Mouse (Mus musculus) fat pad, adult 2 months (tissue): ENCODE data around the gene Mcat.
A peak's percentile ranks its signal among the peaks of the same experiment; 100 is the strongest.

Experiments
- DNase-seq: peaks from one replicate; pipeline ENCODE4 v3.0.0-alpha.2; 2011; ENCODE audit warnings: low read depth, low spot score; ENCODE audit errors: extremely low read depth

Mcat gene

GRCm38 (mm10) chr15:83563327-83563856, at the start of gene Mcat, which contains the start of gene Tspo:
Gene Mcat, minus strand, starts transcription at chr15:83563787.
Gene Tspo, plus strand, starts transcription at chr15:83563592.
- no peak for DNase-seq

GRCm38 (mm10) chr15:83607115-83607802, 43.7 kb upstream of the Mcat start:
- no peak for DNase-seq

GRCm38 (mm10) chr15:83606700-83607099, 43.1 kb upstream of the Mcat start:
- DNase-seq, result no peak

DNA sequence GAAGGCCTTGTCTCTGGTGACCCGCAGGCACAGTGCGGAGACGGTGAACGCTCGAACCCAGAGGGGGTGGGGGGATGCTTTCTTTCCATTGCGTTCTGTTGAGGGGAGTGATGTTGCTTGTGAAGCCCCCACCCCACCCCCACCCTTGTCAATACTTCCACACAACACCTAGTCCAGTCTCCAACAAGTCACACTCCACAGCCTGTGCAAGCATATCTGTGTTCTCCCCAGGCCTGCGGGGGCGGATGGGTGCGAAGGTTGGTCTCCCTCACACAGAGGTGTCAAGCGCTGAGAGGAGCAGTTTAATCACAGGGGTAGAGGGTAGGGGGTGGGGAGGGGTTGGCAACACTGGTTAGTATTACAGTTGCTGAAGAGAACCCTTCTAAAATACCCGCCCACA, 42.6 kb upstream of the Mcat start:
- DNase-seq, result no peak

DNA sequence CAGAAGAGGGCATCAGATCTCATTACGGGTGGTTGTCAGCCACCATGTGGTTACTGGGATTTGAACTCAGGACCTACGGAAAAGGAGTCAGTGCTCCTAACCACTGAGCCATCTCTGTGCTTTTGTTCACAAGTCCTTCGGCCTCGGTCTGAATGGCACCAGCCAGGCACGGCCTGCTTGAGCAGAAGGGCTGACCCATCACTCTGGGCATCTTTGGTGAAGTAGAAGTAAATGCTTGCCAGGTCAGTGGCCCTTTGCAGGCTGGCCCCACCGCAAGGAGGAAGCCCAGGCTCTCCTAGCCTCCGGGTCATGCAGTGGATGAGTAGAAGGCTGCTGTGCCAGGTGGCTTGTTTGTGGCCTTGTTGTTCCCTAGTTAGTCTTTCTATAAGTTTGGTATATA, 39.8 kb upstream of the Mcat start:
- no peak for DNase-seq

GRCm38 (mm10) chr15:83603046-83603396, 39.4 kb upstream of the Mcat start:
- DNase-seq, result no peak

- DNase-seq, result no peak
Measured at GRCm38 (mm10) chr15:83602372-83603045, 38.9 kb upstream of the Mcat start.

DNA sequence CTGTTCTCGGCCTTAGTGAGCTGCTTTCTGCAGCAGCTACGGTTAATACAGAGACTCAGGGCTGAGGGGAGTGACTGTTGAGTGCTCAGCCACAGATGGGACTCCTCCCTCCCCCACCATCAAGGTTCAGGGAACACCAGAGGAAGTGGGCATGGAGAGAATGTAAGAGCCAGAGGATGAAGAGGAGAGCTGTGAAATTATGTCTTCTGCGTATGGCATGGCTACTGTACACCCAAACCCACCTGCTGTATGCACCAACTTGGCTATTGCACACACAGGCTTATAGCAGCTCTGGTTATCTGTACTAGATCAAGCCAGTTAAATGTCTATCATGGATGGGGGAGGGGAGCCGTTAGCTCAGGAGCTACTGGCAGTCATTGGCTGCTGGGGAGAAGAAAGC, 37.6 kb upstream of the Mcat start:
- DNase-seq, result no peak

DNA sequence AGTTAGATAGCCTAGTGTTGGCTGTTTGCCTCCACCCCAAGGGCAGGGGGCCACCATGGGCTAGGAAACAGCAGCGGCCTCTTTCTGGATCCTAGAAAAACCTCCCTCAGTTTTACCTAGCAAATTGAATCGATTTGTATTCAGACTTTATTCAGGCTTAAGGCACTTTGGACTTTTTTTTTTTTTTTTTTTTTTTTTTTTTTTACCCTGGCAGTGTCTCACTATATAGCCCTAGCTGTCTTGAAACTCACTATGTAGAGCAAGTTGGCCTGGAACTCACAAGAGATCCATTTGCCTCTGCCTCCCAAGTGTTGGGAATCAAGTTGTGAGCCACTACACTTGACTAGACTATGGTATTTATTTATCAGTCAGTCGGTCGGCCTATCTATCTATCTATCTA, 33.2 kb upstream of the Mcat start:
- no peak for DNase-seq

DNA sequence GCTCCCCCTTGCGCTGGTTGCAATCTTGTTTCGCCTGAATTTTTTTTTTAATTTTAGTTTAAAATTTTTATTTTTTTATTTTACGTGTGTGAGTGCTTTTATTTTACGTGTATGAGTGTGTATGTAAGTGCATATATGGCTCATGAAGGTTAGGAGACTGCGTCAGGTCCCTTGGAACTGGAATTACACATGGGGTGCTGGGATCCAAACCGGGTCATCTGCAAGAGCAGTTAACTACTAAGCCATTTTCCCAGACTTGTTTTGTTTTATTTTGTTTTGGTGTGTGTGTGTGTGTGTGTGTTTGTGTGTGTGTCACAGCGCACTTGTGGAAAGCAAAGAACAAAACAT, 31.8 kb upstream of the Mcat start:
- no peak for DNase-seq

DNA sequence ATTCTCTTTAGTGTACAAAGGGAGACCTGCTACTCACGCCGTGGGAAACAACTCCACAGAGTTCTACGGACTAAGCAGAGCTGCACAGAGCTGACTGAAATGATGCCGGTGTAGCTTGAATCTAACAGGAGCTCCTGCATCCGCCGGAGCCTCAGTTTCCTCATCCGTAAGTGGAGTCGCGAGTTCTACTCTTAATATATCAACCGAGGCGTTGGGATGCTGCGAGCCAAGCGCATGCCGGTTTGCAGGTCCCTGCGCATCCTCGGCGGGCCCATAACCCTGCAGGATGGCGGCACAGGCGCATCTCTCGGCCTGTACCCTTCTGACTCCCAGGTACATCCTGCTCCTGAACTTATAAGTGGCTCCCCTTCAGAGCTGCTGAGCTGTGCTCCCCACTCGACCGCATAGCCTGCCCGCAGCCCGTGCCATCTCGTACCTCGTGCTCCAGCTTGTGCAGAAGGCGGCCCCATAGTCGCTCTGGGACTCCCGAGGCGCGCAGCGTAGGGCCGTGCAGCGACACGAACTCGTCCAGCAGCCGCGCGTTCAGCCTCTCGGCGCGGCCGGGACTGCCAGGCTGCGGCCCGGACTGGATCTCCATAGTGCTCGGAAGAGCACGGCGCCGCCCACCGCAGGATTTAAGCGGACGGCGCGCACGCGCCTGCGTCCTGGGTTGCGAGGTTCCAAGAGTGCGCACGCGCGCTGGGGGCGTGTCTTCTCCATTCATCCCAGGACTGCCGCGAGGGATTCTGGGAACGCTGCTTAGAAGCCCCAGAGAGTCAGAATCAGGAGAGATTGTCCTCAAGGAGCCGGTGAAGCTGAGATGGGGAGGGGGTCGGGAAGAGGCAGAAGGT, 31.2 kb upstream of the Mcat start, which contains the start of gene Ttll12:
TSS of gene Ttll12 (minus strand) at position 645 of the 851 bp plus-strand sequence.
- peak; percentile 56 for DNase-seq

GRCm38 (mm10) chr15:83593702-83594512, 30.3 kb upstream of the Mcat start:
- peak; percentile 42 for DNase-seq

DNA sequence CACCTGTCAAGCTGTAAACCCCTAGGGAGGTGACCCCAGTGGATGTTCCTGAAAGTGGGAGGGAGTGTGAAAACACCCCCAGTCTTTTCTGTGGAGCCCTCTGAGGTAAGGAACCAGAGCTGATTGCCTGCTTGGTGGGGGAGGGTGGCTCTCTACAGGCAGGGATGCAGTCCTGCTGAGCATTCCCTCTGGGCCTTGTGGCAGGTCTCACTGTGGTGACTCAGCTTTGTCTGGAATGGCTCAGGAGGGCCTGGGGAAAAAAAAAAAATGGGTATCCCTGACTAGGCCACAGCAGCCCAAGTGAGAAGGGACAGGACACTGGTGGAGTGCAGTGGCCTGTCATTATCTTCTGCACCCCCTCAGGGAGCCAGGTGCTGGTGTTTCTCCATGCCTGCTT, 29.6 kb upstream of the Mcat start:
- DNase-seq, result no peak

DNA sequence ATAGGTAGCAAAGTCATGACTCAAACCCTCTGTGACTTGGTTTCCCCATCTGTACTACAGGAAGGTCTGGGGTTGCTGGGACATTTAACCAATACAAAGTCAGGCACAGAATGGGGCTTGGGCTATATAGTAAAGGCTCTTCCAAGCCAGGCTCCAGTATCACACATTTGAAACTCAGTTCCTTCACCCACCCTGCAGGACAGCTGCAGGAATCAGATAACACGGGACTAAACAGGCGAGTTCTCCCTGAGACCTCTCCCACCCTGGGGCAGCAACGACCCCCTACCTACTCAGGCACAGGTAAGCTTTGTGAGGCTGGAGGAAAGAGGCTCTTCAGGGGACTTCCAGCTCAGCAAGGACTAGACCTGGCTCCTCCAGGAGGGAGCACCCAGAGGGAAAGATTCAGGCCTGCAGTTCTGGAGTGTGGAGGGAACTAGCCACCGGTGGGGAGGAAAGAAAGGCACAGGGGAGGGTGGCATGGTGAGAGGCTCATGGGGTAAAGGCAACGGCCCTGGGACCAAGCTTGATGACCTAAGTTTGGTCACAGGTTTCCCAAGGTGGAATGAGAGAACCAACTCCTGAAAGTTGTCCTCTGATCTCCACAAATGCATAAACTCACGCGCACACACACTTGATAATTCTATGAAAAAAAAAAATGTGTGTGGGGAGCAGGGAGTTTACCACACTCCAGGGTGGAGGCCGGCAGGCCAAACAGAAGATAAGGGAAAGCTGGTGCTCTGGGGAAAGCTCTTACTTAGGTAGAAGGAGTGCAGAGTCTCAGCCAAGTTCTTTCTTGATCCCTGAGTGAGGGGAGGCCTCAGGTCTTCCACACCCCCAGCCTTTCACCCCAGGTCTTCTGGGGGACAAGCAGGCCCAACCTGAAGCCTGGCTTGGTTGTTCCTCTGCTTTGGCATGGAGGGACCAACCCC, 28.9 kb upstream of the Mcat start:
- DNase-seq, result no peak

- no peak for DNase-seq
Measured at GRCm38 (mm10) chr15:83591758-83592157, 28.2 kb upstream of the Mcat start.

GRCm38 (mm10) chr15:83590841-83591240, 27.3 kb upstream of the Mcat start:
- DNase-seq, result no peak

DNA sequence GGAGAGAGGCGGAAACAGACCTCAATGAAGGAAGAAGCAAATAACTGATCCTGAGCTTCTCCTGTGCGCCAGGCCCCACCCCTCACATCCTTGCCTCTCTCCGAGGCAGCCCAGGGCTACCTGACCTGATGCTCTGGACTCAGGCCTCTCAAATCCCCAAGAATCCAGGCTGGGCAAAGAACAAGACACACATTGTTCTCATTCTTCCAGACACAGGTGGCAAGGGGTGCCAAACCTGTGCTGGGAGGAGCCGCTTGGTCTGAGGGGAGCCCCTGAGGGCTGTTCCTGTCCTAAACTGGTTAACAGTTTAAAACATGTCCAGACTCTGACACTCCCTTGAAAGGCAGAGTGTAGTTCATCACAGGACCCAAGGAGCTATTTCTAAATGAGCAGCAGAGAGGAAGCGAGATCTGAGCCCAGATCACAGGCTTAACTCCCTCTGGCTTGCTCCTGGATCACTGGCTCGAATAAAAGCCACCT, 21.2 kb upstream of the Mcat start:
- DNase-seq, result peak; percentile 95

DNA sequence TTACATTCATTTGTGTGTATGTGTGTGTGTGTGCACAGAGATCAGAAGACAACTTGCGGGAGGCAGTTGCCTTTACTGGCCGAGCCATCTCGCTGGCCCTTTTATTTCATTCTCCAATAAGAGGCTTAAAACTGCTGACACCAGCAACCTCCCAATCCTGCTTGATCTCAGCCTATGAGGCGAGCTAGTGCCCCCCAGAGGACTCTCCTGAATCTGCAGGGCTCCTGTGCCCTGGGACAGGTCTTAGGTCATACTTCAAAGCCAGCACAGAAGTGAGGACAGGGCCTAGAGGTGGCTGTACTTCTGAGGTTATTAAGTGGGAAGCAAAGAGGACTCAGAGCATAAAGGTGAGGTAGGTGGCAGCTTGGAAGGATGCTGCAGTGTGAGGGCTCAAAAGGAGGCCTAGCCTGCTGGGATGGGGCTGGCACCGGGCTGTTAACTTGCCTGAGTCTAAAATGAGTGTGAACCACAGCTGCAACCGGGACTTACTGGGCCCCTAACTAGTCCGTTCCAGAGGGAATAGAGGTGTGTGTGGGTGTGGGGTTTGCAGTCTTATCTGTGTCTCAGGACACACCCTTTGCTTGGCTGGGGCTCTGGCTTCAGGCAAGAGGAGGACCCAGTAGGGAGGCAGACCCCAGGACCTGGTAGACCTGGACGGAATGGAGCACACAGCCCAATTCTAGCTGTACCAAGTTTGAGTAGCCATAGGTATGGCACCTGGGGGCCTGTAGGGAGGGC, 20.0 kb upstream of the Mcat start:
- no peak for DNase-seq

- DNase-seq, result no peak
Measured at GRCm38 (mm10) chr15:83582931-83583330, 19.3 kb upstream of the Mcat start.
